Mouse (Mus musculus) cerebellum, postnatal 4 days (tissue): ENCODE results near the gene Depdc5.
"Not testable (repeated sequence)": the region's sequence is repeated elsewhere in the genome, so short reads cannot be mapped to it uniquely, and the experiment has no call there.

Experiments
- DNase-seq, 2 experiments: peaks; one replicate each; pipeline ENCODE4 v3.0.0; 2022; ENCODE audit warnings: low spot score in 2 of 2, mixed read lengths in 1 of 2

The Depdc5 gene

DNA sequence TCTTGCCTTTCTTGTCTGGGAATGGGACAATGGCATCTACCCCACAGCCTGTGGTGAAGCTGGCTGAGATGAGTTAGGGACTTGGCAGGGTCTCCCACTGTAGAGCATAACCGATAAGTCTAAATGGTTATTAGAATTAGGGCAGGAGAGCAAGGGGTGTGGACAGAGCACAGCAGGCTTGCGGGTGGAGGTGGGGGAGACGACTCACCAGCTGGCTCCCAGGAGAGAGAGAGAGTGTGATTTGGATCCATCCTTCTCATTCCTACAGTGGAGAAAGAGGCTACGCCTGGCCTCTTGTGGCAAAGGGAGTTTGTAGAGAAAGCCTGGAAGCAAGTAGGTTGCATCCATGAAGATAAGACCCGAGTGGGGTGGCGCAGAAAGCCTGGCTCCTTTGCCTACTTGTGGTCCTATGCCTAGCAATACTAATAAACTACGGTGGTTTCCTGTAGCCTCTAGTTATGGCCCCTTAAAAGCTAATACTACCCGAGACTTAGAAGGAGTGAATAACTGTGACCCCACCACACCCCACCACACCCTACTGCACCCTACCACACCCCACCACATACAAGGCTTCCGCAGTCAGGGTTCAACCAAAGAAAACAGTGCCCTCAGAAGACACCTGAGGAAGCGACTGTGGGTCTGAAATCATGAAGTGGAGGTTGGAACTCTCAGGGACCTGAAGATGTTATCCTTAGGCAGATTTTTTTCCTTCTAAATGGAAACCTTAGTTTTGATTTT lies 168.7 kb downstream of the Depdc5 start:
- no peak for DNase-seq

DNA sequence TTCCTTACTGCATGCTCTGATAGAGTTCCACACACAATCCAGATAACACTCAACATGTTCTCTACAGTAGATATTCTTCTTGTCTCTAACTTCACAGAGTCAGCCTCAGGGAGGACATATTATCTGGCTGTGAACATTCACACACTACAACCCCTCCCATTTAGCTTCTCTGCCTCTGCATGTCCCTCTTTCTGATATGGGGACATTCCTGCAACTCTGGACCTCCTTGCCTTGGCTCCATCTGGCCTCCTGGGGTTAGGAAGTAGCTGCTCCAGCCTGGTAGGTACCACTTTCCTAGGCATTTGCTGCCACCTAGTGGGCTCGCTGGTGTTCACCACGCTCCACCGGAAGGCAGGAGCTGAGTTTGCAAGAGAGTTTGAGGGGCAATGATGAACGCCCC lies 169.6 kb downstream of the Depdc5 start:
- DNase-seq = peak; percentile 70 to 85

- not testable (repeated sequence) for DNase-seq
Observed at GRCm38 (mm10) chr5:33033633-33034032, 170.1 kb downstream of the Depdc5 start.

DNA sequence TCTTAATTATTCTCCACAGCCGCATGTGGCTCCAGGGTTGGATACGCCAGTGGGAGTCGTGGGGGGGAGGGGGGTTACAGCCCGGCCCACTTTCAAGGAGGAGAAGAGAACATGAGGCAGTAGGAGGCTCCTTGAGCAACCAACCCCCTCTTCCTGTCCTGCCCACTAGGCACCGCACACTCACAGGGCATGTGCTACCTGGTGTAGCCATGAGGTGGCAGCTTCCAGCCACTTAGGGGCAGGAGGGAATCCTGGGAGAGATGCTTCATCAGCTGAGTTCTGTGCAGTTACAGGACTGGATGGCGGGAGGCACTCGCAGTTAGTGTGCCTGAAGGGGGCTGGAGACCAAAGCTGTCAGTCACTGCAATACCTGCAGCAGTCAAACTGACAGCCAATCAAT lies 170.6 kb downstream of the Depdc5 start:
- DNase-seq = no peak

DNA sequence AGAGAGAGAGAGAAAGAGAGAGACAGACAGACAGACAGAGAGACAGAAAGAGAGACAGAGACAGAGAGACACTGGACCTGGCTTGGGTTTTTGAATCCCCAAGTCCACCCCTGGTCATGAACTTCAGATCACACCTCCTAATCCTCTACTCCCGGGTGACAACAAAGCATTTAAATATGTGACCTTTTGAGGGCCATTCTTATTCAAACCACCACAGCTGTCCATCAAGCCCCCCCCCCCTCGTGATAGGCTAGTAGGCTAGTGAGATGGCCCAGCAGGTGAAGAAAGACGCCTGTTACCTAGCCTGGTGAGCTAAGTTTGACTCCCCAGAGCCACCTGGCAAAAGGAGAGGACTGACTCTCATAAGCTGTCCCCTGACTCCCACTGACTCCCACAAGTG lies 171.4 kb downstream of the Depdc5 start:
- DNase-seq = no peak

DNA sequence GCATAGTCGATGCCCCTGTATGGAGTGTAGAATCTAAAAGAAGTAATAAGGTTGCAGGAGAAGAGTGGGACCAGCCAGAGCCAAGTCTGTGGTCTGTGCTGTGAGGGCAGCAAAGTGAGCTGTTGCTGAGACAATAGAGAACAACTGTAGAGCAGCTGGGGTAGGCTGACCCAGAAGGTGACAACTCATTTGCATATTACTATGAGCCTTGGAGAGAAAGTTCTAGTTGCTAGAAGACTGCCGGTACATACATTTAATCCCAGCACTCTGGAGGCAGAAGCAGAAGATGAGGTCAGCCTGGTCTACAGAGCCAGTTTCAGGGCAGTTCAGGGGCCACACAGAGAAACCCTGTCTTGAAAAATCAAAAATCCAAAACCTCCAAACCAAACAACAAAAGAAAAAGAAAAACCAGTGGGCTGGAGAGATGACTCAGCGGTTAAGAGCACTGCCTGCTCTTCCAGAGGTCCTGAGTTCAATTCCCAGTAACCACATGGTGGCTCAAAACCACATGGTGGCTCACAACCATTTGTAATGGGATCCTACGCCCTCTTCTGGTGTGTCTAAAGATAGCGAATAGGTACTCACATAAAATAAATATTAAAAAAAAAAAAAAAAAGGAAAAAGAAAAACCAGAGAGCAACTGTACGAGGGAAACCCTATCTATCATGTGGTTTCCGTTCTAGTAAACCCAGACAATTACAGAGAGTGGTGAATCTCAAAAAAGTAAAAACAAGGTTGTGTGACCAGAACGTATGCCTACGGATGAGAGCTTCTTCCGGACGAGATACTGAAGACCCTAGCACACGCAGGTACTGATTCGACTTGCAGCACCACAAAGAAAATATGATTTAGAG lies 175.4 kb downstream of the Depdc5 start:
- DNase-seq = no peak

DNA sequence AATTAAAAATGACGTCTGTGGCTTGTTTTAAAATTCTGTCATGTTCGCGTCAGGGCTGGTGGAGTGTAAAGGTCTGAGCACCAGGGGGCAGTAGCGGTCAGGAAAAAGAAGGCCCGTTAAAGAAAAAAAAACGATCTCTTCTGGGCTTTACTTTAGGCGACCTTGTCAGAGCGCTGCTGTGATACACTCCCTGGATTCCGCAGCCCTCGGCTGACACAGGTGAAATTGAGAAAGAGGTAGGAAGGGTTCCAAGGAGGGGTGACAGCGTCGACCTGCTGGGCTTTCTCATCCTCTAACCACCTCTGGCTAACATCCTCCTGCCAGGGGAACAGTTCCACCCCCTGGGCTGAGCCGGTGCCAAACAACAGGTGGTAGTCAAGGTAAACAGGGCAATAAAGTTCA lies 176.0 kb downstream of the Depdc5 start:
- DNase-seq = peak; percentile 57 to 71

DNA sequence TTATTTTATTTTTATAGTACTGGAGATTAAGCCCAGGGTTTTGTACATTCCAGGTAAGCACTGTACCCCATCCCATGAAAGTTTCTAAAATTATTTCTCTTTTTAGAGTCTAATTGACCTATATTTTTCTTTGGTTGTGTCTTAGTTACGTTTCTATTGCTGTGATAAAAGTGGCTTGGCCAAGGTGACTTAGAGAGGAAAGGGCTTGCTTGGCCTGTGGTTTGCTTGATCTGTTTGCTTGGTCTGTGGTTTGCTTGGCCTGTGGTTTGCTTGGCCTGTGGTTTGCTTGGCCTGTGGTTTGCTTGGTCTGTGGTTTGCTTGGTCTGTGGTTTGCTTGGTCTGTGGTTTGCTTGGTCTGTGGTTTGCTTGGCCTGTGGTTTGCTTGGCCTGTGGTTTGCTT lies 177.2 kb downstream of the Depdc5 start:
- DNase-seq = not testable (repeated sequence)

- DNase-seq = no peak
Observed at GRCm38 (mm10) chr5:33043397-33043796, 179.9 kb downstream of the Depdc5 start.
